Mouse (Mus musculus): ENCODE measurements around the gene Acsl5.

DNA sequence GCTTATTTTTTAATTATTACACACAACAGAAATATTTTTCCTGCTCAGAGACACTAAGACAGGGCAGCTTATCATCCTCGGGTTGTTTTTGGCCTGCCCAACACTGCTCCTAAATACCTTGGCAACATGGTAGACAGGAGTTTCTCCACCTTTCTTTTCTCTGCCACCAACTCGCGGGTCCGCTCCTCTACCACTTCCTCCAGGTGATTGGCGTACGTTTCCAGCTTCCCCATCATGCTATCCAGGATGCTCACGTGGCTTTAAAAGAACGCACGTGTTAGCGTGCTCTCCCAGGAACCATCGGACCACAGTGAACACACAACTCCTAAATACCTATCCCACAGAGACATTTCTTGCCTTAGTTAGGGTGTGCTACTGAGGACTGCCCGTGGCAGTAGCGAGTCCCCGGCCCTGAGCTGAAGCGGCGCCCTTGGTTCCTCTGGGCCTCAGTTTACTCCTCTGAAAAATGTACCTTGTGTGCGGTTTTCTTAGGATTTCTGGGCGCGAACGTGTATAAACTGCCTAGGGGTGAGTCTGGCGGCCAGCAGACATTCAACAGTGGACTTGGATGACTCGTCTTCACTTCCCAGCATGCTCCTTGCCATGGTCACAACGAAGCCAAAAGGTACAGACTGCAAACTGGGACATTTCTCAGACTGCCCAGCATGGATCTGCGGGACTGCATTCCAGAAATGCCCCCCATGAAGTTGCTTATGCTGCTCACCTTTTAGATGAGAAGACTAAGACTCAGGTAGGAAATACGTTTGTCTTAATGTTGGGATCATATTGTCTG lies 43.8 kb upstream of the Acsl5 start:
- no peak for TF ChIP-seq POLR2A (IDR thresholded peaks at IDR 0.05; ENCODE audit: low read depth, low read length)
- no peak for TF ChIP-seq CTCF (IDR thresholded peaks at IDR 0.05; ENCODE audit: extremely low read depth, insufficient read depth, insufficient read length, insufficient replicate concordance)
